Mouse (Mus musculus): ENCODE results near the gene Idh2. TPM values are rescaled to one million over a fixed set of nuclear protein-coding genes. Genes with fewer than 3 reads are reported as not detected.

Idh2 gene
- total RNA-seq (2023), result 10 to 100 TPM; 46.3 to 53.6 TPM

DNA sequence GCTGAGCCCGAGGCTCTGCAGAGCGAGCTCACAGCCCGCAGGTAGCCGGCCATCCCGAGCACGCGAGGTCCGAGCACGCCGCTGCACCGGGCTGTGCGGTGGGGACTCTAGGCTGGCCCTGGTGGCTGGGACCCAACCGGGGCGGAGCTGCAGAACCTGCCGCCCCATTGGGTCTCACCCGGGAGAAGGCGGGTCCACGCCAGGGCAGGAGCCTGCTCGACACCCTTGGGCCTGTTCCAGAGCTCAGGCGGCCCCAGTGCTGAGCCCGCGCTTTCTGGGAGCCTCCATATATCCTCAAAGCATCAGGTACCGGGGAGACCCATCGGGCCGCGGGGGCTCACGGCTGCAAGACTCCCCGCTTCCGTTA, at the start of gene Idh2:
TSS of gene Idh2 (minus strand) at position 169 of the 367 bp plus-strand sequence.

Other genes with a start within 250 kb of the Idh2 start
- gene Ap3s2, start 194.7 kb downstream of the Idh2 start, total RNA-seq (2023), result 10 to 100 TPM; 13.9 to 14.0 TPM
- 1 to 10 TPM; 1.6 to 3.8 TPM for gene Arpin, start 180.0 kb downstream of the Idh2 start, total RNA-seq (2023)
- 100 to 1,000 TPM; 325 to 334 TPM for gene Zfp710, start 90.6 kb downstream of the Idh2 start, total RNA-seq (2023)
- 10 to 100 TPM; 45.6 to 47.6 TPM for gene Sema4b, start 71.4 kb upstream of the Idh2 start, total RNA-seq (2023)
- gene Cib1, start 117.4 kb upstream of the Idh2 start, total RNA-seq (2023), result 100 to 1,000 TPM in 1 of 2 experiments, 10 to 100 TPM in 1; 99.5 to 121 TPM
- gene Gdpgp1, start 117.5 kb upstream of the Idh2 start, total RNA-seq (2023), result 1 to 10 TPM; 3.2 to 3.3 TPM
- under 1 TPM in 1 of 2 experiments, not detected in 1; 0.31 TPM for gene Ttll13, start 131.0 kb upstream of the Idh2 start, total RNA-seq (2023)
- 10 to 100 TPM; 12.7 to 16.3 TPM for gene Ngrn, start 145.8 kb upstream of the Idh2 start, total RNA-seq (2023)
- gene Vps33b, start 154.3 kb upstream of the Idh2 start, total RNA-seq (2023), result 10 to 100 TPM; 16.9 to 19.1 TPM
- gene Prc1, start 179.1 kb upstream of the Idh2 start, total RNA-seq (2023), result 1 to 10 TPM; 2.8 to 5.4 TPM
- 1 to 10 TPM; 5.6 to 7.4 TPM for gene Rccd1, start 209.1 kb upstream of the Idh2 start, total RNA-seq (2023)
- gene Unc45a, start 225.6 kb upstream of the Idh2 start, total RNA-seq (2023), result 10 to 100 TPM; 49.7 to 51.2 TPM
- gene Hddc3, start 227.7 kb upstream of the Idh2 start, total RNA-seq (2023), result 1 to 10 TPM; 6.3 to 8.1 TPM

Data from monocyte, adult 59 days (primary cell).